Mouse (Mus musculus): Measurements from ENCODE around the gene Mipep.

GRCm38 (mm10) chr14:60769340-60769739 lies 15.0 kb upstream of the Mipep start:
- TF ChIP-seq CTCF (IDR thresholded peaks at IDR 0.05; ENCODE audit: low read depth) (peak; percentile 55), EP300 (optimal IDR thresholded peaks at IDR 0.05) (no peak)

Data from stomach, postnatal 0 days (tissue).